Mouse (Mus musculus): ENCODE measurements at regions not wholly inside any gene's neighbourhood (a gene's known extent, or its start where the extent isn't known, plus 50 kb on each side); places are given as distances from the start of the nearest gene placed in this dataset.

DNA sequence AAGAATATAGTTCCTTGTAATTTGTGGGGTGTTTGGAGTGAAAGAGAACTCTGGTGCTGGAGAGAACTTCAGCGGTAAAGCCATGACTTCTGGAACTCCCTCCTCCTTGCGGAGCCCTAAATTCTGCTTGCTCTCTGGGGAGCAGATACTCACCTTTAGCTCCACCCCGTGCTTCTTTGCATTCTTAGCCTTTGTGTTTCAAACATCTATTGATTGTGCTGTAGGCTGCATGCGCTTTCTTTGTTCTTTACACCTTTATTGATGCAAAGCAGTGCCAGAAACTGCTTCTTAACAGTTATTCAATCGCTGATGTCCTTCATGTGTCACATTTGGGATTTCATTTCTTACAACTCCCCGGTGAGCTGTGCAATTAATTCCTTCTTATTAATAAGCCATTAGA lies 222.5 kb downstream of the Mtx2 start:
- no peak for TF ChIP-seq CTCF (IDR thresholded peaks at IDR 0.05 in 2 of 3, conservative IDR thresholded peaks at IDR 0.05 in 1 of 3; ENCODE audit: control insufficient read depth in 1 of 3, insufficient read depth in 1 of 3, low read depth in 2 of 3, low read length in 3 of 3, poor library complexity in 1 of 3, severe bottlenecking in 1 of 3)
- no peak for TF ChIP-seq POLR2A (IDR thresholded peaks at IDR 0.05; ENCODE audit: control insufficient read depth in 1 of 2, insufficient read depth in 1 of 2, low read depth in 1 of 2, low read length in 2 of 2, poor library complexity in 1 of 2)
- TF ChIP-seq GABPA (IDR thresholded peaks at IDR 0.05; ENCODE audit: low read depth, low read length), result no peak
- TF ChIP-seq MAX (IDR thresholded peaks at IDR 0.05; ENCODE audit: low read length), result no peak

All from MEL (cell line).